Comparison of ENCODE assay signal across 8 mouse cellular contexts in genomic region chr2:93188761-93189458, GRCm38 (mm10). TPM values are rescaled to one million over a fixed set of nuclear protein-coding genes. Genes with fewer than 3 reads are reported as not detected.
DNase-seq lines count a peak whose midpoint lies in the region; ATAC-seq and TF ChIP-seq lines count a peak whose summit lies in the region.

No protein-coding gene starts in this region.

- H3K27ac ChIP-seq in kidney, adult 2 months (ENCODE audit: insufficient read depth, low read depth, low read length): no peak overlapping the region
- peak overlapping the region; percentile 49; the same call in 1 of the 2 replicates for H3K27ac ChIP-seq in heart, embryonic 12.5 days (ENCODE audit: poor library complexity, severe bottlenecking)
- H3K27ac ChIP-seq in midbrain, embryonic 10.5 days (replicated peaks): peak overlapping the region; percentile 97

- peak overlapping the region; percentile 81 for H3K9ac ChIP-seq in heart, embryonic 12.5 days

- no peak for TF ChIP-seq POLR2A in kidney, adult 2 months (IDR thresholded peaks at IDR 0.05; ENCODE audit: low read depth, low read length)

- no peaks in the 10 kb centered on the region for H3K4me1 ChIP-seq in kidney, adult 2 months (ENCODE audit: control insufficient read depth, insufficient read depth, low read length)
- peaks cover 35% of the 10 kb centered on the region for H3K4me1 ChIP-seq in heart, embryonic 12.5 days (replicated peaks)
- peaks cover 74% of the 10 kb centered on the region for H3K4me1 ChIP-seq in midbrain, embryonic 10.5 days

- peak overlapping the region; percentile 98 for H3K4me2 ChIP-seq in heart, embryonic 12.5 days

- DNase-seq in kidney, adult 2 months: peak; percentile 53
- DNase-seq in kidney, adult 11 months: no peak
- DNase-seq in brain, adult 2 months (ENCODE audit: low read depth, low spot score): peak; percentile 71
- peak; percentile 59 to 72 for DNase-seq in kidney, postnatal 25 days
- peak; percentile 64 for DNase-seq in midbrain, embryonic 10.5 days (ENCODE audit: low spot score)
- DNase-seq in testis, postnatal 10 days (ENCODE audit: low spot score): peak; percentile 68
- no peak for DNase-seq in left cerebral cortex, adult 11 months (ENCODE audit: low spot score)

- WGBS in kidney, adult 2 months: 14% methylated on average over 19 of the region's 19 CpGs
- WGBS in heart, embryonic 12.5 days: 5% methylated on average over 19 of the region's 19 CpGs
- 8% methylated on average over 19 of the region's 19 CpGs for WGBS in midbrain, embryonic 10.5 days

- H3K36me3 ChIP-seq in kidney, adult 2 months (ENCODE audit: control insufficient read depth, insufficient read depth, low read length): no peaks in the 10 kb centered on the region
- H3K36me3 ChIP-seq in heart, embryonic 12.5 days: no peaks in the 10 kb centered on the region
- peaks cover 23% of the 10 kb centered on the region for H3K36me3 ChIP-seq in midbrain, embryonic 10.5 days

- H3K4me3 ChIP-seq in kidney, adult 2 months (ENCODE audit: insufficient read depth, low read depth, low read length): peak overlapping the region; percentile 50
- peak overlapping the region; percentile 75 for H3K4me3 ChIP-seq in heart, embryonic 12.5 days
- H3K4me3 ChIP-seq in midbrain, embryonic 10.5 days: peak overlapping the region; percentile 98

- H3K9me3 ChIP-seq in heart, embryonic 12.5 days (replicated peaks): no peaks in the 10 kb centered on the region
- no peaks in the 10 kb centered on the region for H3K9me3 ChIP-seq in midbrain, embryonic 10.5 days (replicated peaks)

- TF ChIP-seq CTCF in kidney, adult 2 months (conservative IDR thresholded peaks at IDR 0.05; ENCODE audit: insufficient read depth, insufficient read length, low read depth, low read length): peak; percentile 27

- ATAC-seq in heart, embryonic 12.5 days (ENCODE audit: insufficient number of reproducible peaks, low FRiP score): no peak

- H3K27me3 ChIP-seq in kidney, adult 2 months (replicated peaks; ENCODE audit: control insufficient read depth, insufficient read depth, low read length): no peaks in the 10 kb centered on the region
- H3K27me3 ChIP-seq in heart, embryonic 12.5 days (replicated peaks): peaks cover 29% of the 10 kb centered on the region
- H3K27me3 ChIP-seq in midbrain, embryonic 10.5 days (ENCODE audit: low read depth, poor library complexity, severe bottlenecking): peaks cover 40% of the 10 kb centered on the region

RNA-seq across cellular contexts. Expression of gene Trp53i11, which starts 1.6 kb away (rescaled TPM):
- polyA plus RNA-seq in kidney, adult 2 months (2012; rRNA removed): 18.1 and 18.3 TPM in 2 replicates
- 25.2 and 26.7 TPM in 2 replicates for polyA plus RNA-seq in heart, embryonic 12.5 days (2016; fragmentation: Nextera tagmentation; extraction: Ambion mirVana)
- polyA plus RNA-seq in midbrain, embryonic 10.5 days (2016; fragmentation: Nextera tagmentation; extraction: Ambion mirVana): 171 and 214 TPM in 2 replicates

Comparison
In these comparisons a context has a peak if more than half of its experiments do, and no peak if none do; other contexts are left out.
1. DNase-seq: peak in kidney, adult 2 months (single experiment), brain, adult 2 months (single experiment), kidney, postnatal 25 days (2 of 2), midbrain, embryonic 10.5 days (single experiment) and testis, postnatal 10 days (single experiment); none in kidney, adult 11 months (single experiment) and left cerebral cortex, adult 11 months (single experiment).
2. Peak in every context shown above with its lines, with median percentiles within 50 percentile points of each other: H3K4me3 ChIP-seq.